In the genomic region with DNA sequence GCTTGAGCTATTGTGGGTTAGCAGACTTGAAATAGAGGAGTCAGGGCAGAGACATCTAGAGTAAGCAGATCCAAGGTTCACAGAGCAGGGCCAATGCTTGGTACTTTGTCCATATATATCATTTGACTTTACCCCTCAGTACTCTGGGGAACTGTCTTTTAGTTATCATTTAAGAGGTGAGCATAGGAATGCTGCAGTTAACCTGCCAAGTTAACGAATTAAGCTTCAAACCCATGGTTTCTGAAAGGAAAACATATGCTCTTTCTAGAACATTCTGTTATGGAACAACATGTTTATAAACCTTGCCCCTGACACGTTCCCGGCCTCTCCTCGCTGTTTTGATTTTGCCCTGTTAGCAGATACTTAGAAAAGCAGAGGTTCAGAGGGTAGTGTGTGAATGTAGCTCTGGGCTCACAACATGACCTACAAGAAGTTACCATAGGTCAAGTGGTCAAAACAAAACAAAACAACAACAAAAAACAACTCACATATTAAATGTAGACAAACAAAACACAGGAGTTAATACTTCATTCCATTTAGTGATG, we compare ENCODE assay signal across 9 mouse cellular contexts. TPM values are rescaled to one million over a fixed set of nuclear protein-coding genes. Genes with fewer than 3 reads are reported as not detected.
DNase-seq lines count a peak whose midpoint lies in the region; ATAC-seq and TF ChIP-seq lines count a peak whose summit lies in the region.
"Had no signal": no experiment of that assay in that cellular context is flagged by ENCODE, and none has a peak within 500 bp of the region (broad histone marks: within the 10 kb centered on the region; RNA-seq: fewer than 3 reads in every experiment).

No protein-coding gene starts in this region.

- H3K4me3 ChIP-seq in gastrocnemius, adult 2 months: peak overlapping the region; percentile 82
- peak overlapping the region; percentile 94 for H3K4me3 ChIP-seq in megakaryocyte, embryonic 14.5 days (replicated peaks)
- peak overlapping the region; percentile 62 for H3K4me3 ChIP-seq in limb, embryonic 14.5 days (replicated peaks; ENCODE audit: low read length)

- no peak for TF ChIP-seq CTCF in gastrocnemius, adult 2 months (IDR thresholded peaks at IDR 0.05)

- H3K27me3 ChIP-seq in megakaryocyte, embryonic 14.5 days (replicated peaks): peaks cover 5% of the 10 kb centered on the region
- no peaks in the 10 kb centered on the region for H3K27me3 ChIP-seq in limb, embryonic 14.5 days (ENCODE audit: control insufficient read depth, insufficient read depth, low read length)

- no peak for TF ChIP-seq POLR2A in limb, embryonic 14.5 days (IDR thresholded peaks at IDR 0.05; ENCODE audit: borderline replicate concordance, extremely low read depth, insufficient read depth, insufficient read length)

- DNase-seq in gastrocnemius, adult 2 months: no peak
- no peak for DNase-seq in gastrocnemius, adult 8-10 months (ENCODE audit: low spot score in 2 of 2)
- no peak for DNase-seq in limb, embryonic 14.5 days (ENCODE audit: low spot score)
- no peak for DNase-seq in T-cell, adult 2 months (ENCODE audit: low spot score)
- no peak for DNase-seq in urinary bladder, postnatal 10 days (ENCODE audit: low spot score)
- no peak for DNase-seq in left cerebral cortex, postnatal 10 days (ENCODE audit: extremely low spot score in 1 of 2, low spot score in 2 of 2)

- intact Hi-C loops in gastrocnemius, adult 2 months (cut with DNase I): no loop called here
- intact Hi-C loops in left cerebral cortex, postnatal 10 days (cut with DNase I): no loop called here

- ATAC-seq in megakaryocyte, adult 5-6 weeks (ENCODE audit: poor library complexity, severe bottlenecking): no peak
- no peak; the same call in 1 of the 2 replicates for ATAC-seq in limb, embryonic 14.5 days (ENCODE audit: low FRiP score, low read depth)

- no peaks in the 10 kb centered on the region for H3K9me3 ChIP-seq in megakaryocyte, embryonic 14.5 days
- H3K9me3 ChIP-seq in limb, embryonic 14.5 days (ENCODE audit: control insufficient read depth, low read length): no peaks in the 10 kb centered on the region

- peak overlapping the region; percentile 79 for H3K27ac ChIP-seq in gastrocnemius, adult 2 months
- H3K27ac ChIP-seq in limb, embryonic 14.5 days (replicated peaks; ENCODE audit: low read depth, low read length): no peak overlapping the region

- no peaks in the 10 kb centered on the region for H3K36me3 ChIP-seq in megakaryocyte, embryonic 14.5 days (replicated peaks; ENCODE audit: low read length)
- no peaks in the 10 kb centered on the region for H3K36me3 ChIP-seq in limb, embryonic 14.5 days (ENCODE audit: control insufficient read depth, insufficient read depth, low read length)

- WGBS in limb, embryonic 14.5 days: 85% methylated on average over 4 of the region's 4 CpGs

- peak overlapping the region; percentile 94 for H3K9ac ChIP-seq in limb, embryonic 14.5 days (ENCODE audit: low read depth, low read length, severe bottlenecking)

- H3K4me1 ChIP-seq in megakaryocyte, embryonic 14.5 days: peaks cover 16% of the 10 kb centered on the region
- peaks cover 7% of the 10 kb centered on the region for H3K4me1 ChIP-seq in limb, embryonic 14.5 days (ENCODE audit: control insufficient read depth, insufficient read depth, low read length)

- peak overlapping the region; percentile 70 for H3K4me2 ChIP-seq in limb, embryonic 14.5 days (replicated peaks; ENCODE audit: low read depth, low read length, severe bottlenecking)

RNA-seq across cellular contexts. Expression of gene Prdm5, which starts 1.0 kb away (rescaled TPM):
- total RNA-seq in gastrocnemius, adult 2 months (2021): 1 to 10 TPM; 1.8 to 2.7 TPM
- total RNA-seq in gastrocnemius, adult 8-10 months (2022): 1 to 10 TPM; 1.2 to 2.0 (median 1.4) TPM
- 0.55 TPM in 1 of 2 replicates, not detected in the other for polyA plus RNA-seq in megakaryocyte, embryonic 14.5 days (2012; ENCODE audit: insufficient read depth, low replicate concordance)
- 0.98 and 3.5 TPM in 2 replicates for total RNA-seq in megakaryocyte, adult 5-6 weeks (2015)
- 1.1 and 2.0 TPM in 2 replicates for total RNA-seq in megakaryocyte, adult 5-6 weeks (2017)
- 18.9 and 26.4 TPM in 2 replicates for polyA plus RNA-seq in limb, embryonic 14.5 days (2012; rRNA removed)
- polyA plus RNA-seq in limb, embryonic 14.5 days (2014; fragmentation: Nextera tagmentation; extraction: Ambion mirVana): 25.6 and 26.0 TPM in 2 replicates
- 1 to 10 TPM; 3.6 to 4.2 TPM for total RNA-seq in left cerebral cortex, postnatal 10 days (2021)
- total RNA-seq: monocyte, adult 5-6 weeks had no signal
